Mouse (Mus musculus) brain, embryonic 14.5 days (tissue): ENCODE results near the gene Gm3371.
"Not testable (repeated sequence)": the region's sequence is repeated elsewhere in the genome, so short reads cannot be mapped to it uniquely, and the experiment has no call there.

Experiments
- CTCF ChIP-seq: fragments of 200-500 bp; IDR thresholded peaks from 2 replicates; pipeline ENCODE4 v1.5.1; 2012; ENCODE audit warnings: inconsistent platforms, mild to moderate bottlenecking, moderate library complexity, borderline replicate concordance; ENCODE audit not compliant: insufficient read depth, insufficient read length; ENCODE audit errors: extremely low read depth
- POLR2A ChIP-seq: fragments of 200-500 bp; IDR thresholded peaks from 2 replicates; pipeline ENCODE4 v1.6.1; 2012; ENCODE audit warnings: mild to moderate bottlenecking, inconsistent platforms, borderline replicate concordance; ENCODE audit not compliant: poor library complexity, insufficient read depth, insufficient read length, severe bottlenecking; ENCODE audit errors: extremely low read depth

- TF ChIP-seq POLR2A, CTCF: not testable (repeated sequence)
These were observed 49.1 kb downstream of the Gm3371 start for GRCm38 (mm10) chr14:44361416-44361815.
